Mouse (Mus musculus) kidney, postnatal 10 days (tissue): ENCODE measurements around the gene Kmt2a.
A peak's percentile ranks its signal among the peaks of the same experiment; 100 is the strongest.

Source experiments
- DNase-seq: peaks from one replicate; pipeline ENCODE4 v3.0.0; 2021; ENCODE audit warnings: mixed read lengths

The Kmt2a gene

DNA sequence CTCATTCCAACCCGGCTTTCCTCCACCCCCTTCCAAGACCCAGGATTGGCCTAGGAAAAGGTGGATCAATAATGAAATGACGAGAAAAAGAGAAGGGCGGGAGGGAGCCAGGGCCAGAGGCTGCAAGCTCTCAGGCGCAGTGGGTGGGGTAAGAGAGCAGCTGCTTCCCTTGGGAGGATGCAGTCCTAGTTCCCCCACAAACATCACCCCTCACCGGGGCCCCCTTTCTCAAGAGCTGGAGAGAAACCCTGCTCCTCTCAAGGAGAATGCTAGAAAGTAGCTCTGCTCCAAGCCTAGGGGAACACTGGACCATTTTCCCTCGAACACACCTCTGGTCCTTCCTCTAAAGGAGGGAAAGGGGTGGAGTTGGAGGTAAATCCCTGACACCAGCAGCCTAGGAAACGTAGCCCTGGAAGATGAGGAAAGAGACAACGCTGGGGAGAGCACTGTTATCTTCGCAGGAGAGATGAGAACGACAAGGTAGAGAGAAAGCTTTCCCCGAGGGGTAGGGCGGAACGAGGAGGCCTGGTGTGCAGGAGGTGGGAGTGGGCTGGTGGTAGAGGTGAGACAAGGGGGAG, 1.3 kb downstream of the Kmt2a start:
- peak; percentile 21 for DNase-seq

DNA sequence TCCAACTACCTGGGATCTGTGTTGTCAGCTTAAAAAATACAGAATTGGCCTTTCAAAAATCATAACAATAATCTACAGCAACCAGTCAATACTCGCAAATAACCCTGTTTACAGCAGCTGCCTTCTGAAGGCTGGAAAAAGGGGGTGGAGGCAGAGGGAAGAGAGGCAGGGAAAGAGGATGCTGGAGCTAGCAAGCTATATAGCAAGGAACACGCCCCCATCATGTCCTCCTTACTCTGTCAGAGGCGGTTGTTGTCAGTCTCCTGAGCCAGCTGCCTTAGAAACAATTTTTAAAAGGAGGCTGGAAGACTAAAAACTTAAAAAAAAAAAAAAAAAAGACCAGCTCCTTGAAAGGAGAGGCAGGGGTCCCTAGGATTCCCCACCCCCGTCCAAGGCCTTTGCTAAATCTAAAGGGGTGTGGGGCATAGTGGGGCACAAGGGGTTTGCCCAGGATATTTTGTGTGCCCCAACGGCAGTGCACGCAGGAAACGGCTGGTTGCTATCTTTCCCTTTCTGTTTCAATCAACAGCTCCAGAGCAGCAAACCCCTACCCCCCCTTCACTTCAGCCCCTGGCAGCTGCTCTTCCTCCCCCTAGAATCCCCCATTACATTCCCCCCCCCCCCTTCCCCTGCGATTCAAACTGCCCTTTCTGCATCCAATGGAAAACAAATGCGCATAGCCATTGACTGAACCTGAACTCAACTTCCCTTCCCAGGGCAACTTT, 2.2 kb downstream of the Kmt2a start:
- no peak for DNase-seq

DNA sequence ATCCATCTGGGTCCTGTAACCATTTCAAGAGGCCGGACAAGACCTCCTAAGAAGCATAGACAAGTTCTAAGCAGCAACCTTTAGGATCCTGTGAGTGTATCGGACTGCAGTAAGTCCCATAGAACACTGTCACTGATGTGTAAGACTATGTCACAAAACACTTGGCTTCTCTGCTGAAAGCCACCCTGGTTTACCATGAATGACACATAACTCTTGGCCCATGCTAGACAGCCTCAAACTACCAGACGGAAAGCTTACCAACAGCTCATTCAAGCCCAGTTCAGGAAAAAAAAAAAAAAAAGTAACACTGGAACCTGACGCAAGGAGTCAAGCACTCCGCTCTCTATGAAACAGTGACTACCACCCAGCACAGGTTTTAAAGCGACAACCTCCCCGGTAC, 3.4 kb downstream of the Kmt2a start:
- DNase-seq = no peak

DNA sequence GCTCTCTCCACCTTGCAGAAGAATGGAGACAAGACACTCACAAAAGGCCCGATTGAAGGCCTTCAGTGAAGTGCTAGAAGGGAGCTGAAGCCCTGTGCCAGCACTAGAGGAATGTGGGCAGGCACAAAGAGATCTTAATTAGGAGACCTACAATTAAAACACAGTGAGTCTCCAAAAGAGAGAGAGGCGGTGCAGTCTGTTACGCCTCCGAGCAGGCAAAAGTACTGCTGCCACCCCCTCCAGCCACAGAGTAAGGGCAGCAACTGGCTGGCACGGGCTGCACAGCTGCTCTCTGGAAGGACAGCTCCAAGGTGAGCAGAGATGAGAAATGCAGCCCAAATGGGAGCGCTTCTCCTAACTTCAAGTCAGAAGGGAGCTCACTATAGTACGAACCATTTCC, 5.6 kb downstream of the Kmt2a start:
- peak; percentile 22 for DNase-seq

DNA sequence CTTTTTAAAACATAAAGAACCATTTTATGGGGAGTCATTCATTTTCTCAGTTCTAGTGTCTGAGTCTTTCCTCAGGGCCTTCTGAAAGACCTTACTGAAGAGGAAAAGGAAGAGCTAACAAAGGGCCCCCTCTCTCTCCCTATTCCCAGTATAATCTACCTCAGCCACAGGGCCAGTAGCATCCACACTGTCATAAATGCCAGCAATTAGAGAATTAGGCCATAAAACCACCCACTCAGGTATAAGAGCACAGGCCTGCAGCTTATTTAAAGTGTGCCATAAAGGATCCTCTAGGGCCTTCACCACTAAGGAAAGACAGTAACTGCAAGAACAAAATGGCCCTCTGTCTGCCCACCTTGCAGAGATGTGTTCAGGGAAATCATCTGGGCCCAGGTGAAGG, 6.9 kb downstream of the Kmt2a start:
- no peak for DNase-seq

DNA sequence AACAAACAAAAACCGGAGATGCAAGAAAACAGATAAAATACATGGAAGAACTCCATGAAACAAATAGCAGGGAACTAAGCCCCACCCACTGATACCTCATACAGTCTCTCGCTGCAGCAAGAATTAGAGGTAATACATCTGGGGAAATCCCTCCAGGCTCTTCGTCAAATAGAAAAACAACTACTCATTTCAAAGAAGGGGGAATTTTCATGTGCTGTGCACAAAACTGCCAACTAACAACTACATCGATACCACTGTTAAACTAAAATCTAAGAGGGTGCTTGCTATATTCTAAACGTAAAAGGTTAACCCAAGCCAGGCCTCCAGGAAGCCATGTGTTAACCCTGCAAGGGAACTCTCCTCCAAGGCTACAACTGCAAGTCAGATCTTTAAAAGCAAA, 7.4 kb downstream of the Kmt2a start:
- no peak for DNase-seq

DNA sequence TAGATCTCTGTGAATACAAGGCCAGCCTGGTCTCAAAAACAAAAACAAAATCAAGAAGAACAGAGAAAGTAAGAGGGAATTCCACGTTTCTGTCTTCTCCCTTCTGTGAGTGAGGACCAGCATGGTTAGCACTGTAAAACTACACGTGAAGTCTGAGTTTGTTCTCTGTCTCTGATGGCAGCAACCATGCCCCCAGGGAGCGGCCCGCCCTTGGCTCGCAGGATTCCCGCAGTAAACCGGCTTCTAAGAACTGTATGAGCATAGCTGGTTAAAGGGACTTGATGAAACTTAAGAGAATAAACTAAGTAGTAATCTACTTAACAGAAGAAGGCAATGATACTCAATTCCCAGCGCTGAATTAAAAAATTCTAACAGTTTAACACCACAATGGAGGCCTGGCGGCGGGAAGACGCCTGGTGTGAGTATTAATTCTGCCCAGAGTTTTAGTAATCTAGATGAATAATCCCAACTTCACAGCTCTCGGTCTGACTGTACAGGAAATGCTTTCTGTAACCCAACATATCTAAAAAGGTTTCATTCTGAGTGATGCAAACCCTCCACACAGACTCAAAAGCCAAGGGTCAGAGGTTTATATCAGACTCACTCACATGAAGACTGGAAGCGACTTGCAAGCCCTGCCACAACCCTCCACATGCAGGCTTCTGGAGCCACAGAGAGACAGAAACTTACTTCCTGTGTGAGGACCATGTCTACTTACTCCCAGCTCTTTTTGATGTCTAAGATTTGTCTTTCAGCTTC, 12.6 kb downstream of the Kmt2a start:
- no peak for DNase-seq

DNA sequence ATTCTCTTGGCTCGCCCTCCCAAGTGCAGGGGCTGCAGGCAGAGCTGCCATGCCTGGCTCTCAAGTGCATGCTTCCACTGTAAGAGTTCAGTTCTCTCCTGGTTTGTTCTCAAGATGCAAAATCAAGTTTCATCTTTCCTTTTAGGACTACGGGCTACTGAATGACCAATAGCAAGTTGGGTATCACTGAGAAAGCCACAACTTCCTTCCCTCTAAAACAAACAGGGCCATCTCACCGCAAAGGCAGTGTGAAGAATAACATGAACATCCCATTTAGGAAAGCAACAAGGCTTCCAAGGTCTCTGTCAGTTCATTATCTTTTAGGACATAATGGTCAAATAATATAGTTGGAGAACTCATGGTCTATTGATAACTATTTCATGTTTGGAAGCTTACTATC, 13.4 kb downstream of the Kmt2a start:
- no peak for DNase-seq

DNA sequence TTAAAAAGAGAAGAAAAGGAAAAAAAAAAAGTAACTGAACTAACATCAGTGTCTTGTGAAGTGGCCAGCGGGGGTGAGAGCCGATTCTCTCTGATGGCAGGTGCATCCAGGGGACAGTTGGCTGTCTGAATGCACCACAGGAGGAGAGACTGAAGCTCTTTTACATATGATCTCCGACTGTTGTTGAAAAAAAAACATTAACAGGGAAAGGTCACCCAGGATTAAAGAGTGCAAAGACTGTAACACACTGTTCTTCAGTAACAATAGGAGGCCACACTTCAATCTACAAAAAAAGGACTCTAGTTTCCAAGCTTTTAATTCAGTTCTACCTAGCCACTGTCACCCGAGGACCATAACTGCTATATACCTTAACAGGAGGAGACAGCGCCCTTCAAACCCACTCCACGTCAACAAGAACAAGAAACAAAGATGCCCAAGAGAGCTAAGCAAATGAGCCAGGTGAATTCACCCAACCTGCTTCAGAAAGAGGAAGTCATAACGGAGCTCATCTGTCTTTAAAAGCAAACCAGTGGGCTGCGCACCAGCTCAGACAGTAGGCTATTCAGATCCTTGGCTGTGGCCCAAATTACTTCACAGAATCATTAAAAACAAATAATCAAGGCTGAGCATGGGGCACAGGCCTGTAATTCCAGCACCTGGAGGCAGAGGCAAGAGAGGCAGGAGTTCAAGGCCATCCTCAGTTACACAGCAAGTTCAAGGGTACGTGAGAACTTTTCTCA, 14.4 kb downstream of the Kmt2a start:
- peak; percentile 15 for DNase-seq

DNA sequence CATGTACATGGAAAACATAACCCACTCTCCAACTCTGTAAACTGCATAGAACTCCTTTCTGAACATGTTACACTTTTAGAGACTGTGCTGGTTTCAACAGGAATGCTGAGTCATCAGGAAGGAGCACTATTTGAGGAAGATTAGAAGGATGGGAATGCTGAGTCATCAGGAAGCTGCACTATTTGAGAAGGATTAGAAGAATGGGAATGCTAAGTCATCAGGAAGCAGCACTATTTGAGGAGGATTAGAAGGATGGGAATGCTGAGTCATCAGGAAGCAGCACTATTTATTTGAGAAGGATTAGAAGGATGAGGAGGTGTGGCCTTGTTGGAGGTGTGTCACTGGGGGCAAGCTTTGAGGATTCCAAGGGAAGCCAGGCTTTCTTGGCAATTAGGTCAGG, 20.0 kb downstream of the Kmt2a start:
- no peak for DNase-seq

DNA sequence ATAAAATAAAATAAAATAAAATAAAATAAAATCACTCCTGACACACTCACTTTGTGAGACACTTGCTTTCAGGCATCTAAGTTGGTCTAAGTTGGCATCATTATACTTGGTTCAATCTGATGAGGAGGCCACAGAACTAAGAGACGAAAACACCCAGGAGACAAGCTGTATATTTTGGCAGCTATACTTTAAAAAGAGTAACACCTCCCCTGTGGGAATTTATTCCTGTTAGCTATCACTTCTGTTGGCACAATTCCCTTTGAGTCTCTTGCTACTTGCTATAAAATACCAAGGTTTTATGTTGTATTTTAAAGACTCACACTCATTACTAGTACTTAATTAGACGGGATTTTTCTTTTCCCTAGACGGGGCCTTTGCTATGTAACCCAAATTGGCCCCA, 22.4 kb downstream of the Kmt2a start:
- DNase-seq = no peak

DNA sequence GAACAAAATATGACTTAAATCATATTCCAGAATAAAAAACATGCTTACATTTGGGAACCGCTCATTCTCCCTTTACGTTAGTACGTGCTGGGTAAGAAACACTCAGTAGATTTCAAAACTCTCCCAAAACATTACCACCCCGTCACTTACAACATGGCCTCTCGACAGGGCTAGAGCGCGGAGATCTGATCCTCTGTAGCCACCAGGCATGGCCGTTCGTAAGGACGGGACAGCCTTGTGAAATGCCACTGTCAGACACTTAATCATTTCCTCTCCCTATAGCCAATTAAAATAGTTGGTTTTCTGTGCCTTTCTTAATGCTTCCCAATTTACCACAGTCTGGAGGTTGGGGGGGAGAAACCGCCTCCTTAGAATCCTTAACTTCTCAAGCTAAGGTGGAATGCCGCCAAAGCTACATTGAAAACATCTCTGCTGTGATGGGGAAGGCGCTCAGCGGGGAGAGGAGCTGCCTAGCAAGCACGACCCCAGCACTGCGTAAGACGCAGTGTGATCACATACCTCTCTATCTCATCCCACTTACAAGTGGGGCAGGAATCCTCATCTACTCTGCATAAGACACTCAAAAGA, 23.6 kb downstream of the Kmt2a start:
- DNase-seq = no peak

DNA sequence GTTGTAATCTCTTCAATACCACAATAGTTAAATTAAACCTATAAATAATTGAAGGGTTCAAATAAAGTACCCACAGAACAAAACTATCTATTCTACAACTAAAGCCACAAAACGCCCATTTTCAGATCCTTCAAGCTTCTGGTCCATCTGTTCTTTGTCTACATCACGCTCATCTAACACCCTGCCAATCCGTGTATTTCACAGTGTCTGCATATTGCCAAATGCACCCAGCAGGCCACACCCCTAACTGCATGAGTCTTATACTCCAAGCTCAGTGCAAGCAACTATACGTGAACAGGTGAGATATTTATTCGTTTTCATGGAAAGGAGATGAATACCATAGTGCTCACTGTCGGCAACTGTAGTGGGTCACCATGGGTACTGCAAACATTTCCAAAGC, 25.9 kb downstream of the Kmt2a start:
- no peak for DNase-seq

DNA sequence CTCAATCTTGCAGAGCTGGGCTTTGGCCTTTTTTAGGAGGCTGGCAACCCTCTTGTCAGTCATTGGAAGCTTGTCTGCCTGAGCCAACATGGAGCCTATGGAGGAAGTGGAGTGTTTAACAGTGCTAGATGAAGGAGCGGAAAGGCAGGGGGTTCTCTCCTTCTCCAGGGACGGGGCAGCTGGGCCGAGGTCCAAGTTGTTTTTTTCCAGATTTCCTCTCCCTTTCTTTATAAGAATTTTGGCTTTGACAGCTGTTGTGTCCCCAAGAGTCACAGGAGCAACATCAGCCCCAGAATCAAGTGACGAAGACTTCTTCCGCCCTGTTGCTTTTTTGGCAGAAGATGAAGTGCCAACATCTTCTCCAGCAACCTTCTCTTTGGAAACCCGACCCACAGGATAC, 33.6 kb downstream of the Kmt2a start:
- DNase-seq = peak; percentile 37

DNA sequence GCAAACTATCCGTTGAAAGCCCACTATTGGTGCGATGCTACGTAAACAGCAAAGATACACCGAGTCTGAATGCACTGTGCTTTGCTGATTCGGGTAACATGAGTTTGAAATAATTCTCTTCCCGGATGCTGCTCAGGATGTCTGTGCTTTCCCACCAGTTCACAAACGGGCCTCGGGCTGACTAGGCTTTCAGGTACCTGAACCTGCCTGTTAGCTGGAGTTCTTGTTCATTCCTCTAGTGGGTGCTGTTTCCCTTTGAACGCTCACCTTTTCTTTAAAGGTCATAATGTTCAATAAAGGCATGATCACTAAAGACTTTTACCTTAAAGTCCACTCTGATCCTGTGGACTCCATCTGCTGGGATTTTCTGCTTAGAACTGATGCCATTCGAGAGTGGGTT, 39.9 kb downstream of the Kmt2a start:
- DNase-seq = peak; percentile 34

DNA sequence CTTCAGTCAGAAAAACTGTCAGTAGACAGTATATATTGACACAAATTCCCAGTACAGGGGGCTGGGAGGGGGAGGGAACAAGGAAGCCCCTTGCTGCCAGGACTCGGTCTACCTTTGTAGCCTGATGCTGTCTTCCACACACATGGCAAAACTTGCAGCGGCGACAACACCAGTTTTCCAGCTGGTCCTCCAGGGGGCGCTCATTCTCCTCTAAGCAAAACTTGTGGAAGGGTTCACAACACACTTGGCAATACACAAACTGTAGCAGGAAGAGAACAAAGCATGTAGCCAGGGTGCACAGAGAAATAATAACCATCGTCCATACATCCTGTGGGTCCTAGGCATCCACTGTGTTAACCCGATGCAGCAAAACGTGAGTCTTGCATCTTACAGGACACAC, 44.7 kb downstream of the Kmt2a start:
- peak; percentile 81 for DNase-seq

DNA sequence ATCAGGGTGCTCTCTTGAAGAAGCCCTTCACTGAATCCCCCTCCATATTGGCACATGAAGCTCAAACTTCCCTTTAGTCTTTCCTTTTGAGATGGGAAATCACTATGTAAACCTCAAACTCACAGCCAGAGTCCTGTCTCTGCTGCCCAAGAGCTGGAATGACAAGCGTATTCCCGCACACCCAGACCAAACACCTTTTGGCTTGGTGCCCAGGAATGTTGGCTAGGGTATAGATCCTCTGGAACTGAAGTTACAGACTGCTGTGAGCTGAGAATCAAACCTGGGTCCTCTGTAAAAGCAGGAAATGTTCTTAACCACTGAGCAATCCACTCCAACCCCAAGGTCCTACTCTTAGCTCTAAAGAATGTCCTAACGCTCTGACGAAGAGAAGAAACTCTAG, 48.7 kb downstream of the Kmt2a start:
- DNase-seq = peak; percentile 59

DNA sequence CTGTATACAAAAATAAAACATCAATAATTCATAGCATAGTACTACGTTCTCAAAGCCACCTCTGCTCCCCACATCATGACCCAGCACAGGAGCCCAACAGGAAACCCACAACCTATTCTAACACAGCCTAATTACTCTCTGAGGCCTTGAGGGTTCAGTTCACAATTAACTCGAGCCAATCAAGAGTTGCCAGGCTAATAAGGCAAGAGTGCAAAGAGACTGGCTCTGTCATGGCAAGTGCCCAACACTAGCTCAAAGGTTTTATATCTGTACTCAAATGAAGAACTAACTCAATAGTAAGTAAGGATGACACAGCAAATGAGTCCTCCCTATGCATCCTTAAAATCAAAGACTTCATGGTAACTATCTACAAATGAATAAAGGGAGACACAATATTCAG, 50.6 kb downstream of the Kmt2a start:
- no peak for DNase-seq

DNA sequence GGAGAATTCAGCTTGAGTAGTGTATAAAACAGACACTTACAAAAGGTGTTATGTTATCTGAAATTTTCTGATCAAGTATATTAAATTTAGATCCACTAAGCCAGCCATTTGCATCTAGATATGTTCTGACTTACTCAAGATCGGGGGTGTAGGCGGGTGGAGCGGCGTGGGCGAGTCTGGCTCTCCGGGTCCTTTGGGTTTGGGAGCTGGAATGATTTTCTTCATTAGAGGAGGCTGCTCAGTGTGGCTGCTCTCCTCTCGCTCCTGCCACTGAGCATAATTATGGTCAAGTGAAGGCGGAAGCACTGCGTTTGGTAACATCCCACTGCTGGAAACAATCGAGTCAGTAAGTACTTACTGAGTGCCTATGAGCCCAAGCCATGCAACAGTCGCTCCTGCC, 52.2 kb downstream of the Kmt2a start:
- DNase-seq = no peak

DNA sequence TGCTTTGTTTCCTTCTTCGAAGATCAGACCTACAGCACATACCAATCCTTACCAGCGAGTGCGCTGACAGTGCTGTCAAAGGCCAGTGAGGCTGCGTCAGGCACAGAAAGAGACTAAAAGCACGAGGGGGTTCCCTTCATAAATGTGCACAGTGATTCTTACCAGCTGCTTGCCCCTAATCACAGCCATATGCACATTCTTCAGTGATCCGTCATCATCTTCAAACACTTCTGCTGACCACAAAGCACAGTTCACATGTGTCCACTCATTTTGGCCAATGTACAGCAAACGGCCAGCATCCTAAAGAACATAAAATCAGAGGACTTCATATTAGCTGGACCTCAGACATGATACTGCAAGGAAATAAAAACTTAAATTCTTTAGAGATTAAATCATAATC, 54.4 kb downstream of the Kmt2a start:
- DNase-seq = no peak

DNA sequence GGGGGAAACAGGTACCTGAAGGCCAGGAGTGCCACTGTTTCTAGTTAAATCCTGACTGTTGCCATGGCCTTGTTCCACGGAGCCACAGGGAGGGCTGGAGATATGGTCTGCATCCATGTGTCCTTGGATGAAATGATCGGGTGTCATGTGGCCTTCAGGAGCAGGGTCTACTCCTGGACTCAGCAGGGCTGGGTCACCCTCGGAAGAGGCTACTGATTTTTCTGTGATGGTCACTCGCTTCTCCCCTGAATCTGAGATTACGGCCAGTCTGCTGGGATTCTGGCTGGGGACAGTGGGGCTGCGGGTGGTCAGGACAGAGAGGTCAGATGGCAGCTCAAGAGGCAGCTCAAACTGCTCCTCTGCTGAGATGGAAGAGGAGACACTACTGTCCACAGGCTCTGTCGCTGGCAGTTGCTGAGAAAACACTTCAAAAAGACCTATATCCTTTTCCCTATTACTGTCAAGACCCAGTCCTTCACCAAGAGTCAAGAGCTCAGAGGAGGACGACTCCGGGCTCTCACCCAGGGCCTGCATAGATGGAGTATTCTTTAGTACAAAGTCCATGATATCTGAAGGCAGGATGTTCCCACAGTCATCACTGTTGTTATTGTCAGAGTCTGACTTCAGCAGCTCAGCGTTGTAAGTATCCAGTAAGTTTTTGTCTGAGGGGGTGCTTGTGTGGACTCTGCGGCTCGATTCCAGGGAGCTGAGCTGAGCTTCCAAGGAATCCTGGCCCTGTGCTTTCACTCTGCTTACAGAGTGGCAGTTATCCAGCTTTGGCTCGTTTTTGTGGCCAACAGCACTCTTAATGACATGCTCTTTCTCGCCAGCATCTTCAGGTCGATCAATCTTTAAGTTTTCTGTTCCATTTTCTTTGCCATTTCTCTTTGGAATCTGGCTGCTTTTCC, 60.9 kb downstream of the Kmt2a start:
- DNase-seq = no peak

DNA sequence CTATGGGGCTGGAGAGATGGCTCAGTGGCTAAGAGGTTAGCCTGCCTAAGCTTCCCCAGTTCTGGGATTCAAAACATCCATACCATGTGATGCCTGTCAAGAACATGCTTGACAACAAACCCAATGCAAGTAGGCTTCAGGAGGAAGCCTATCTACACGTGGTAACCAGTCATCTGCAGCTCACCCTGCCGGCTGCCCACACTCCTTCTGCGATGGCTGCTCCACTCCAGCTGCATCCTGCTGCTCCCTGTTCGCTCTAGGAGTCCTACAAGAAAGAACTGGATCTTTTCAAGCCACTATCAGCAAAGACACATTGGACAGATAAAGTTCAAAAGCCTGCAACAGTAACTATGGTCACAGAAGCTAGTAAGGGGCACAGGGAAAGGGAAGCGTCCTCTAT, 63.6 kb downstream of the Kmt2a start:
- DNase-seq = no peak
